Mouse (Mus musculus) right cerebral cortex, postnatal 25 days (tissue): Measurements from ENCODE around the gene Leng9.

Experiments used
- DNase-seq: peaks from one replicate; pipeline ENCODE4 v3.0.0; 2022

Leng9 gene

DNA sequence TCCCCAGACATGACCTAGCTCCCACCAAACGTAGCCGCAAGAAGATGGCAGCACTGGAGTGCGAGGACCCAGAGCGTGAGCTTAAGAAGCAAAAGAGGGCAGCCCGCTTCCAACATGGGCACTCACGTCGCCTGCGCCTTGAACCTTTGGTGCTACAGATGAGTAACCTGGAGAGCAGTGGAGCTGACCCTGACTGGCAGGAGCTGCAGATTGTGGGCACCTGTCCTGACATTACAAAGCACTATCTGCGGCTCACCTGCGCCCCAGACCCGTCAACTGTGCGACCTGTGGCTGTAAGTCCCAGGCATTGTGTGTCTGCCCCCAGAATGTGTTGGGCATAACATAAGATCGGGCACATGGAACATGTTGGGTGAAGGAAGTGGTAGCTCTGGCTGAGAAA is 6.1 kb downstream of the Leng9 start:
- no peak for DNase-seq

GRCm38 (mm10) chr7:4143506-4143905 is 6.7 kb downstream of the Leng9 start:
- DNase-seq, result no peak

GRCm38 (mm10) chr7:4142796-4143445 is 7.3 kb downstream of the Leng9 start:
- no peak for DNase-seq

- DNase-seq, result no peak
Observed at GRCm38 (mm10) chr7:4141648-4142325, 8.4 kb downstream of the Leng9 start.

GRCm38 (mm10) chr7:4139391-4139790 is 10.8 kb downstream of the Leng9 start:
- peak; percentile 2 for DNase-seq

GRCm38 (mm10) chr7:4138671-4139070 is 11.5 kb downstream of the Leng9 start:
- no peak for DNase-seq

DNA sequence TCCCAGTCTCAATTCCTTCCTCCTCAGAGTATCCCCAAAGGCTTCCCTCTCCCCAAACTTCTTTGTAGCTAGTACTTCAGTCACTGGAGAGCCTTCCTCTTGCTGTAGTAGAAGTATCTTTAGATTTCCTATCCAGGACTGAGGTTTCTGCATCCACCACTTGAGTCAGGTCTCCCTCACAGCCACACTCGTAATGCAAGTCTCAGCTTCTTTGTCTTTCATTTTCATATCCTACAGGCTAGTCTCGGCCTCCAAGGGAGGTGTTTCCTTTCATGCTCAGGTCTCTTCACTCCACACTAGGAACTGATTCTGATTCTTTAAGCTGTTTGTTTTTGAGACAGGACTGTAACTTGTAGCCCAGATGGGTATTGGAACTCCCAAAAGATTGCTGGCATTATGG is 12.0 kb downstream of the Leng9 start:
- DNase-seq, result no peak

- no peak for DNase-seq
Observed at GRCm38 (mm10) chr7:4137746-4138145, 12.4 kb downstream of the Leng9 start.

GRCm38 (mm10) chr7:4136771-4137531 is 13.2 kb downstream of the Leng9 start, which contains the start of gene Leng8:
Gene Leng8, plus strand, starts transcription at chr7:4137039.
- DNase-seq, result peak; percentile 100

DNA sequence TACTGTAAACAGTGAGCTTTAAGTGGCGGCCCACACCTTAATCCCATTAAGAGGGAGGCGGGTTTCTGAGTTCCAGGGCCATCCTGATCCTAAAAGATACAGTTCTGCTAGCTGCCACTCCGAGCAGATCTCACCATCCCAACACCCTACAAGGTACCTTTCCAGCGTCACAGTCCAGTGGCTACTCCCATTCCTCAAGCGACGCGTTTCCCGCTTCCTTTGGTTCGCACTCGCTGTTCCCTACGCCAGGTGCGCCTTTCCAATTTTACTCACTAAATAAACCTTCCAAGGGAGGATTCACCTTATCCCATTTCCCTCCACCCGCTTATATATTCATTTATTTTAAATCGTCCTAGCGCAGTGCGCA is 13.8 kb downstream of the Leng9 start:
- DNase-seq, result no peak

DNA sequence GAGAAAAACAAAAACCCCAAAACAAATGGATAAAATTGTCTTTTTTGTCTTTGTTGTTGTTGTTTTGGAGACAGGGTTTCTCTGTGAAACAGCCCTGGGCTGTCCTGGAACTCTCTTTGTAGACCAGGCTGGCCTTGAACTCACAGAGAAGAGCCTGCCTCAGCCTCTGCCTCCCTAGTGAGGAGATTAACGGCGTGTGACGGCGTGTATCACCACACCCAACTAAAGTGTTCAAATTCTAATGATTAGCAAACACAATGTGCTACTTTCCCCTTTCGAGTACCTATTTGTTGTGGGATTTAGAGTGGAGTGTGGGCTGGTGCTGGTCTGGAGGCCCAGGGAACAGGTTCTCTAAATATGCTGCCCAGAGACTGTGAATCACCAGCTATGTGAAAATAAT is 15.3 kb downstream of the Leng9 start:
- DNase-seq, result no peak

GRCm38 (mm10) chr7:4132998-4133397 is 17.2 kb downstream of the Leng9 start:
- no peak for DNase-seq

DNA sequence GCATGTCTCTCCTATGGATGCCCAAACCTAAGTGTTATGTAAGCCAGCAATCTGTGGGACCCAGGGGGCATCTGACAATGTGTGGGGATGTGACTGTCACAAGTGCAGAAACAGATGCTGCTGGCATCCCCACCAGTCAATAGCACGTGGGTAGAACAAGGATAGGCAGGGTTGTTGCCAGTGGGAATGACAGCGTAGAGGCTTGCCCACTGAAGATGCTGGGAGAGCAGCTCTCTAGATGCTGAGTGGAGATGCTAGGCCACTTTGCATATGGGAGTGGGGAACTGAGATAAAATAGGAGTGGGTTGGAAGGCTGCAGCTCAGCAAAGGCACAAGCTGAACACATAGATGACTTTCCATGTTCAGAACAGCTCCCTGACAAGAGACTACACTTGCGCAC is 17.6 kb downstream of the Leng9 start:
- peak; percentile 63 for DNase-seq

DNA sequence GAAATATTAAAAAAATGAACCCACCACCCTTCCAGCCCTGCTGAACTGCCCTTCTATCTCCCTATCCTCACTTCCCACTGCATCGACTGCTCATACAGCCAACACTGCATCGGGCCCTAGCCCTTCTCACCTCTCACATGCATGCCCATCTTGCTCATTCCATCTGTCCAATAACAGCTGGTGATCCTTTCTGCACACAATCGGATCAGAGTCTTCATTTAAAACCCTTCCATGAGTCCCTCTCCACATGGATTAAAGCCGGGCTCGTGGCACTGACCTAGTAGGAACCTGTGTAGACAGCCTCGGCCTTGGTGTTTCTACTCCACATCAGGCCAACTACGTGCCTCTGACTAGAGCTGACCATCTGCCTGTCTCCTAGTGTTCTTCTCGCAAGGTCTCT is 18.2 kb downstream of the Leng9 start:
- no peak for DNase-seq

DNA sequence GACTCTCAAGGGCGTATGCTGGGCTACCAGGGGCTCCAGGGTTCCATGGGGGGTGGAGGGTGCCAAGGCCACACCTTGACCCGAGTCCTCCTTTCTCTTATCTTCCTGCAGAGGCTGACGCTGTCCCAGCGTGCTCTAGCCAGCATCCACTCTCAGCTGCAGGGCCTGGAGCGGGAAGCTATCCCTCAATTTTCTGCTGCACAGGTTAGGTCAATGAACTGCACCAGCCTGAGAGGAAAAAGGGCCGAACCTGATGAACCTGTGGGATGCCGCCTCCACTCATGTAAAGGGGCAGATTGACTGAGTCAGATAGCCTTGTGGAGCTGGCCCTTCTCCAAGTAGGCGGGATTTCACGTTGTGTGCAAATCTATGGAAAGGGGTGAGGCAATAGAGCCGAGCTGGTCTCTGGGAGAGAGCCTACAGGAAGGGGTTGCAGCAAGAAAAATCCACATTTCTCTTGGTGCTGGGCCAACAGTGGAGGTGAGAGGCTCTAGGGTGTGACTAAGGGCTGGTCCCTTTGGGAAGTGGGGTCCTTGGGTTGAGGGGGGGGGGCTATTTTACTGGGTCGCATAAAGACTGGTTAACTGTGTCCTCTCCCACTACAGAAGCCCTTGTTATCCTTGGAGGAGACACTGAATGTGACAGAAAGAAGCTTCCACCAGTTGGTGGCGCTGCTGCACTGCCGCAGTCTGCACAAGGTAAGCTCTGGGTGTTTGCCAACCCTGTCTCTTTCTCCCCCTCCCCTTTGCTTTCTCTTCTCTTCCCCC is 19.3 kb downstream of the Leng9 start:
- peak; percentile 69 for DNase-seq

DNA sequence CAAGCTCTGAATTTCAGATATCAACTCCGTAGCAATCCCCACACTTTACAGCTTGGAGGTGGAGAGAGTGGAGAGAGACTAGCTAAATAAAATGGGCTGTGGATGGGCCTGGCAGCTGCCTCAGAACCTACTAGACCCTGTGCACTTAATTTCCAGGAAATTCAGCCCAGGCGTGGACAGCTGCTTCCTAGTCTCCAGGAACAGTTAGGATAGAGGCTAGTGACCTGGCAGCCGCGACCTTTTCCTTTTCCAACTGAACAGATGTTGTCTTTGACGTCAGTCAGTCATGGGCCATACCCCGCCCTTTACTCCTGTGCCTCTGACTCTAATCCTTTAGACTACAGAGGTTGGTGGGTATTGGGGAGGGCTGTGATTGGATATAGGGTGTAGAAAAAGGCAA is 21.3 kb downstream of the Leng9 start:
- DNase-seq, result no peak

DNA sequence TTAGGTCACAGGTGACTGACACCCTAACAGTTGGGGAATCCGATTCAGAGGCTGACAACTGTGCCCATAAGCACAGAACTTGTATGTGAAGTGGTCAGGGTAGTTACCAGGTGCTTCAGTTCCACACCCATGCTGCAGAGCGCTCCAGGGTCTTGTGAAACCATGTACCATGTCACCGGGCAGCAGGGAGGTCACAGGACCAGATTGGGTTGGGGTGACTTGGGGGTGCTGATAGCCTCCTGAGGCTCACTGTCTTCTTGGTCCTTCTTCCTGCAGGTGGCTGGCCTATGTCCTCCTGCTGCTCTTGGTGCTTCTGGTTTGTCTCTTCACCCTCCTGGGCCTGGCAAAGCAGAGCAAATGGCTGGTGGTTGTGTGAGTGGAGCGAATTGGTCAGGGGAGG is 22.3 kb downstream of the Leng9 start:
- DNase-seq, result no peak

- no peak for DNase-seq
Observed at GRCm38 (mm10) chr7:4126992-4127785, 23.0 kb downstream of the Leng9 start.

- DNase-seq, result no peak
Observed at GRCm38 (mm10) chr7:4125306-4125705, 24.9 kb downstream of the Leng9 start.

GRCm38 (mm10) chr7:4124856-4125255 is 25.3 kb downstream of the Leng9 start:
- DNase-seq, result no peak

GRCm38 (mm10) chr7:4124315-4124759 is 25.8 kb downstream of the Leng9 start:
- DNase-seq, result peak; percentile 87

DNA sequence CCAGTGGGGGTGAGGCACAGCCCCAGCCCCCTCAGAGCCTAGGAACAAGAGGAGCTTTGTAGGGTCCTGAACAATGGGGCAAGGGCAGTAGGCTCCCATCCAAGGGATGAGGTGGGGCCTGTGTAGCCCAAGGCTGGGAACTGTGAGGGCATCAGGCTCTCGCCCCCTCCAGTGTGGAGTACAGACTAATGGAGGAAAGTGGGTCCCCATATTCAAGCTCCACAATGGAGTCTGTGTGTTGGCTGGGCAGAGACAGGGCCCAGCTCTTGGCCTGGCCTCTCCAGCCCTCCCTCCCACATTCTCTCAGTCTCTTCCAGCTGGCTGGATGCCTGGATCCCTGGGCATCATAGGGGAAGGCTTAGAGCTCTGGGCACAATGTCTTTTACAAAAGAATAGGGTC is 26.4 kb downstream of the Leng9 start:
- peak; percentile 76 for DNase-seq
